ENCODE assay signal across 17 mouse cellular contexts in the genomic region with DNA sequence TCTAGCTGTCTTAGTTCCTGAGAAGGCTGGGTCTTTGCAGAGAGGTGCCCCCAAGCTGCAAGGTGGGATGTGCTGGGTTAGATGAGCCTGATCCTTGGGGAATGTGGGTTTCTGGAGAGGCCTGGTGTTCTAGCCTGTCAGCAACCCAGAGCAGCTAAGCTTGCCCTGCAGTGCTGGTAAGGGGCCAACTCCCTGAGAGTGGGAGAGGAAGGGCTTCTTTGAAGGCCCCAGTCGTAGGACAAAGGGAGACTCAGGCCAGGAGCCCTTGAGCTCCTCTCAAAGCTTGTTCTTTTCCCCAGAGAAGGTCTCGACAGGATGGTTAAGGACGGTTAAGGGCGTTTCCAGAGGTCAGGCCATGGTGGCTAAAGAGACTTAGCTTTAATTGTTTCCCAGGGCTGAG. TPM values are rescaled to one million over a fixed set of nuclear protein-coding genes. Genes with fewer than 3 reads are reported as not detected.
DNase-seq lines count a peak whose midpoint lies in the region; ATAC-seq and TF ChIP-seq lines count a peak whose summit lies in the region.
"Had no signal": no experiment of that assay in that cellular context is flagged by ENCODE, and none has a peak within 500 bp of the region (broad histone marks: within the 10 kb centered on the region; RNA-seq: fewer than 3 reads in every experiment).

No protein-coding gene starts in this region.

- TF ChIP-seq EP300 in CH12.LX (IDR thresholded peaks at IDR 0.05; ENCODE audit: low read length): no peak
- TF ChIP-seq EP300 in heart, postnatal 0 days (IDR thresholded peaks at IDR 0.05; ENCODE audit: low read depth): no peak

- H3K9ac ChIP-seq in hindbrain, postnatal 0 days (replicated peaks; ENCODE audit: low read length): no peak overlapping the region
- no peak overlapping the region for H3K9ac ChIP-seq in hindbrain, embryonic 14.5 days
- H3K9ac ChIP-seq in CH12.LX (ENCODE audit: insufficient read depth, low read depth): no peak overlapping the region
- 0 out of 2 replicates have a peak overlapping the region, but pooled peaks have one; percentile 4 for H3K9ac ChIP-seq in heart, postnatal 0 days (replicated peaks; ENCODE audit: low read depth, low read length)
- H3K9ac ChIP-seq: intestine, embryonic 15.5 days; neural tube, embryonic 15.5 days had no signal

- no peak for TF ChIP-seq POLR2A in CH12.LX (IDR thresholded peaks at IDR 0.05; ENCODE audit: low read depth, low read length)

- ATAC-seq in hindbrain, postnatal 0 days: no peak
- no peak for ATAC-seq in hindbrain, embryonic 14.5 days (ENCODE audit: low FRiP score)
- 0 out of 2 replicates have a peak, but pooled peaks have one; percentile 5 for ATAC-seq in heart, postnatal 0 days (ENCODE audit: insufficient read depth, low read depth)
- ATAC-seq: intestine, embryonic 15.5 days had no signal

- intact Hi-C loops in gastrocnemius, postnatal 14 days (cut with DNase I; ENCODE audit: low total_unique reads): no loop called here

- in situ Hi-C loops in CH12.LX (cut with MboI; ENCODE audit: low pct_ligation_motif_present, low pct_unique_long_range_greater_than_20kb, low sequenced_read_pairs): no loop called here

- H3K27me3 ChIP-seq in hindbrain, postnatal 0 days (ENCODE audit: insufficient read depth, low read length): no peaks in the 10 kb centered on the region
- H3K27me3 ChIP-seq in hindbrain, embryonic 14.5 days (ENCODE audit: control insufficient read depth, insufficient read depth, low read length): no peaks in the 10 kb centered on the region
- H3K27me3 ChIP-seq in CH12.LX (replicated peaks): peaks cover 90% of the 10 kb centered on the region
- no peaks in the 10 kb centered on the region for H3K27me3 ChIP-seq in heart, postnatal 0 days (ENCODE audit: control insufficient read depth, insufficient read depth, low read length)
- H3K27me3 ChIP-seq: intestine, embryonic 15.5 days; neural tube, embryonic 15.5 days had no signal

- no peak for TF ChIP-seq RAD21 in CH12.LX (IDR thresholded peaks at IDR 0.05; ENCODE audit: low read depth, low read length)

- no peak for TF ChIP-seq CTCF in hindbrain, postnatal 0 days (IDR thresholded peaks at IDR 0.05; ENCODE audit: low read depth)
- TF ChIP-seq CTCF in CH12.LX (conservative IDR thresholded peaks at IDR 0.05 in 1 of 2, IDR thresholded peaks at IDR 0.05 in 1 of 2; ENCODE audit: low read depth in 2 of 2, low read length in 2 of 2): no peak
- no peak for TF ChIP-seq CTCF in heart, postnatal 0 days (IDR thresholded peaks at IDR 0.05; ENCODE audit: low read depth)

- H3K36me3 ChIP-seq in hindbrain, postnatal 0 days (ENCODE audit: insufficient read depth, low read length): no peaks in the 10 kb centered on the region
- no peaks in the 10 kb centered on the region for H3K36me3 ChIP-seq in hindbrain, embryonic 14.5 days (replicated peaks; ENCODE audit: control insufficient read depth, insufficient read depth)
- no peaks in the 10 kb centered on the region for H3K36me3 ChIP-seq in CH12.LX (replicated peaks in 1 of 2; ENCODE audit: control insufficient read depth in 1 of 2, insufficient read depth in 1 of 2, low read length in 1 of 2)
- peaks cover 12% of the 10 kb centered on the region for H3K36me3 ChIP-seq in heart, postnatal 0 days (replicated peaks; ENCODE audit: control insufficient read depth, insufficient read depth, low read length)

- dilution Hi-C loops in CH12.LX (cut with MboI; ENCODE audit: extremely low pct_ligation_motif_present, extremely low pct_unique_long_range_greater_than_20kb, low sequenced_read_pairs): no loop called here

- 43% methylated on average over 4 of the region's 4 CpGs for WGBS in hindbrain, postnatal 0 days
- WGBS in hindbrain, embryonic 14.5 days: 57% methylated on average over 4 of the region's 4 CpGs
- 20% methylated on average over 4 of the region's 4 CpGs for WGBS in heart, postnatal 0 days

- no peaks in the 10 kb centered on the region for H3K9me3 ChIP-seq in hindbrain, postnatal 0 days (ENCODE audit: low read length)
- H3K9me3 ChIP-seq in hindbrain, embryonic 14.5 days (ENCODE audit: control insufficient read depth, low read length): 0 out of 2 replicates have a peak, but pooled peaks cover 4% of the 10 kb centered on the region
- H3K9me3 ChIP-seq in CH12.LX (replicated peaks; ENCODE audit: low read length): peaks cover 5% of the 10 kb centered on the region
- H3K9me3 ChIP-seq in heart, postnatal 0 days (replicated peaks; ENCODE audit: control insufficient read depth, low read length): no peaks in the 10 kb centered on the region
- H3K9me3 ChIP-seq: intestine, embryonic 15.5 days; neural tube, embryonic 15.5 days had no signal

- no peaks in the 10 kb centered on the region for H3K79me2 ChIP-seq in CH12.LX (replicated peaks; ENCODE audit: control insufficient read depth, extremely low read depth, insufficient read depth, poor library complexity, severe bottlenecking)

- H3K4me3 ChIP-seq in hindbrain, postnatal 0 days (ENCODE audit: low read length): no peak overlapping the region
- no peak overlapping the region for H3K4me3 ChIP-seq in hindbrain, embryonic 14.5 days (replicated peaks; ENCODE audit: low read length)
- H3K4me3 ChIP-seq in CH12.LX (replicated peaks in 1 of 3; ENCODE audit: low read depth in 2 of 3, low read length in 2 of 3, poor library complexity in 1 of 3): no peak overlapping the region
- no peak overlapping the region for H3K4me3 ChIP-seq in heart, postnatal 0 days (ENCODE audit: low read depth, low read length)
- H3K4me3 ChIP-seq: intestine, embryonic 15.5 days; neural tube, embryonic 15.5 days had no signal

- no peaks in the 10 kb centered on the region for H3K4me1 ChIP-seq in hindbrain, postnatal 0 days (ENCODE audit: insufficient read depth, low read length)
- no peaks in the 10 kb centered on the region for H3K4me1 ChIP-seq in hindbrain, embryonic 14.5 days (replicated peaks; ENCODE audit: control insufficient read depth, insufficient read depth, low read length)
- peaks cover 8 to 10% of the 10 kb centered on the region in 2 experiments for H3K4me1 ChIP-seq in CH12.LX (ENCODE audit: control insufficient read depth in 1 of 2, insufficient read depth in 2 of 2)
- H3K4me1 ChIP-seq in heart, postnatal 0 days (ENCODE audit: control insufficient read depth, insufficient read depth): peaks cover 29% of the 10 kb centered on the region

- no peak overlapping the region for H3K27ac ChIP-seq in hindbrain, postnatal 0 days
- no peak overlapping the region for H3K27ac ChIP-seq in hindbrain, embryonic 14.5 days
- H3K27ac ChIP-seq in CH12.LX (ENCODE audit: insufficient read depth, low read depth): no peak overlapping the region
- peak overlapping the region; percentile 53 for H3K27ac ChIP-seq in heart, postnatal 0 days (ENCODE audit: low read depth)
- H3K27ac ChIP-seq: intestine, embryonic 15.5 days; neural tube, embryonic 15.5 days had no signal

- peak; percentile 26 for DNase-seq in hindbrain, postnatal 0 days (ENCODE audit: low spot score)
- no peak for DNase-seq in hindbrain, embryonic 14.5 days (ENCODE audit: low spot score)
- DNase-seq in CH12.LX (ENCODE audit: extremely low read depth) (no peak), MN1 (ENCODE audit: low spot score) (peak; percentile 34)
- no peak for DNase-seq in heart, postnatal 0 days (ENCODE audit: low spot score)
- DNase-seq in urinary bladder, postnatal 10 days (ENCODE audit: low spot score): no peak
- DNase-seq in gastrocnemius, postnatal 14 days: no peak
- DNase-seq: adrenal gland, postnatal 36 days; embryo, embryonic 11 days; gastrocnemius, postnatal 10 days; kidney, postnatal 10 days; layer of hippocampus, adult 9-11 months; spleen, adult 18-20 months; thymus, postnatal 4 days had no signal

- H3K4me2 ChIP-seq in hindbrain, postnatal 0 days (ENCODE audit: low read depth, low read length): no peak overlapping the region
- H3K4me2 ChIP-seq in hindbrain, embryonic 14.5 days (replicated peaks): no peak overlapping the region
- no peak overlapping the region for H3K4me2 ChIP-seq in CH12.LX (ENCODE audit: insufficient read depth, low read depth, poor library complexity, severe bottlenecking)
- H3K4me2 ChIP-seq in heart, postnatal 0 days (ENCODE audit: low read depth, low read length): no peak overlapping the region; the same call in 1 of the 2 replicates
- H3K4me2 ChIP-seq: intestine, embryonic 15.5 days; neural tube, embryonic 15.5 days had no signal

RNA-seq across cellular contexts. Expression of a gene that starts 16.1 kb away (rescaled TPM):
- total RNA-seq in hindbrain, postnatal 0 days (2014; rRNA removed): 6.6 and 6.7 TPM in 2 replicates
- 4.0 and 4.8 TPM in 2 replicates for polyA plus RNA-seq in hindbrain, postnatal 0 days (2015; fragmentation: Nextera tagmentation; extraction: Ambion mirVana)
- polyA plus RNA-seq in hindbrain, embryonic 14.5 days (2014; fragmentation: Nextera tagmentation; extraction: Ambion mirVana): 5.2 and 5.3 TPM in 2 replicates
- total RNA-seq in CH12.LX (2012; rRNA removed) (0.08 TPM in 1 of 2 replicates, not detected in the other), CH12.LX (2014; rRNA removed) (not detected in 2 replicates)
- polyA plus RNA-seq in CH12.LX (2012; ENCODE audit: insufficient read length, low read depth): not detected in 2 replicates
- total RNA-seq in heart, postnatal 0 days (2014; rRNA removed; ENCODE audit: low replicate concordance): 9.0 and 9.4 TPM in 2 replicates
- 6.0 and 7.4 TPM in 2 replicates for polyA plus RNA-seq in heart, postnatal 0 days (2015; fragmentation: Nextera tagmentation; extraction: Ambion mirVana)
- 1 to 10 TPM; 1.5 to 3.0 TPM for total RNA-seq in gastrocnemius, postnatal 14 days (2021)

RNA-seq across cellular contexts. Expression of a gene that starts 51.2 kb away (rescaled TPM):
- 20.4 and 24.7 TPM in 2 replicates for total RNA-seq in hindbrain, postnatal 0 days (2014; rRNA removed)
- polyA plus RNA-seq in hindbrain, postnatal 0 days (2015; fragmentation: Nextera tagmentation; extraction: Ambion mirVana): 1.9 and 2.0 TPM in 2 replicates
- 1.2 and 2.8 TPM in 2 replicates for polyA plus RNA-seq in hindbrain, embryonic 14.5 days (2014; fragmentation: Nextera tagmentation; extraction: Ambion mirVana)
- not detected in 2 replicates for total RNA-seq in CH12.LX (2012; rRNA removed)
- not detected in 2 replicates for total RNA-seq in CH12.LX (2014; rRNA removed)
- polyA plus RNA-seq in CH12.LX (2012; ENCODE audit: insufficient read length, low read depth): not detected in 2 replicates
- total RNA-seq in heart, postnatal 0 days (2014; rRNA removed; ENCODE audit: low replicate concordance): 0.31 and 0.42 TPM in 2 replicates
- polyA plus RNA-seq in heart, postnatal 0 days (2015; fragmentation: Nextera tagmentation; extraction: Ambion mirVana): 0.08 TPM in 1 of 2 replicates, not detected in the other
- total RNA-seq in gastrocnemius, postnatal 14 days (2021): 1 to 10 TPM; 1.2 to 1.4 TPM
- polyA plus RNA-seq: liver, embryonic 16.5 days had no signal

RNA-seq across cellular contexts. Expression of a gene that starts 51.5 kb away (rescaled TPM):
- total RNA-seq in hindbrain, postnatal 0 days (2014; rRNA removed): 1.6 and 2.8 TPM in 2 replicates
- polyA plus RNA-seq in hindbrain, postnatal 0 days (2015; fragmentation: Nextera tagmentation; extraction: Ambion mirVana): 4.0 and 5.1 TPM in 2 replicates
- 5.2 and 6.2 TPM in 2 replicates for polyA plus RNA-seq in hindbrain, embryonic 14.5 days (2014; fragmentation: Nextera tagmentation; extraction: Ambion mirVana)
- 0.21 TPM in 1 of 2 replicates, not detected in the other for total RNA-seq in CH12.LX (2012; rRNA removed)
- not detected in 2 replicates for total RNA-seq in CH12.LX (2014; rRNA removed)
- polyA plus RNA-seq in CH12.LX (2012; ENCODE audit: insufficient read length, low read depth): not detected in 2 replicates
- 1.9 and 2.9 TPM in 2 replicates for total RNA-seq in heart, postnatal 0 days (2014; rRNA removed; ENCODE audit: low replicate concordance)
- polyA plus RNA-seq in heart, postnatal 0 days (2015; fragmentation: Nextera tagmentation; extraction: Ambion mirVana): 3.9 and 5.0 TPM in 2 replicates
- 1 to 10 TPM; 2.4 to 2.7 TPM for total RNA-seq in gastrocnemius, postnatal 14 days (2021)

Comparison
In these comparisons a context has a peak if more than half of its experiments do, and no peak if none do; other contexts are left out.
1. DNase-seq: peak in hindbrain, postnatal 0 days (single experiment) and MN1 (single experiment); none in hindbrain, embryonic 14.5 days (single experiment), CH12.LX (single experiment), heart, postnatal 0 days (single experiment), urinary bladder, postnatal 10 days (single experiment) and gastrocnemius, postnatal 14 days (single experiment).